Mouse (Mus musculus): Measurements from ENCODE around the gene Ttc27. TPM values are rescaled to one million over a fixed set of nuclear protein-coding genes. Genes with fewer than 3 reads are reported as not detected.

Ttc27 gene
- polyA plus RNA-seq, 1 experiment from 2014 or later, result 28.0 TPM

GRCm38 (mm10) chr17:74889535-74890117 lies 172.1 kb downstream of the Ttc27 start:
- H3K36me3 ChIP-seq (ENCODE audit: control insufficient read depth, insufficient read depth, low read length), result no peaks in the 10 kb centered on the region
- no peaks in the 10 kb centered on the region for H3K4me1 ChIP-seq (ENCODE audit: control insufficient read depth, insufficient read depth, low read length)
- no peaks in the 10 kb centered on the region for H3K9me3 ChIP-seq (ENCODE audit: control insufficient read depth, low read depth, low read length)
- no peaks in the 10 kb centered on the region for H3K27me3 ChIP-seq (ENCODE audit: control insufficient read depth, insufficient read depth, low read length)
- no peak overlapping the region for H3K27ac ChIP-seq (ENCODE audit: low read length)
- 78% methylated on average over 11 of the region's 11 CpGs for WGBS
- H3K9ac ChIP-seq (replicated peaks; ENCODE audit: low read depth, low read length), result no peak overlapping the region
- no peak overlapping the region for H3K4me2 ChIP-seq (replicated peaks; ENCODE audit: low read depth, low read length)
- no peak for ATAC-seq (ENCODE audit: insufficient number of reproducible peaks, insufficient read depth, low FRiP score, low read depth)
- no peak overlapping the region for H3K4me3 ChIP-seq (ENCODE audit: low read depth, low read length)

DNA sequence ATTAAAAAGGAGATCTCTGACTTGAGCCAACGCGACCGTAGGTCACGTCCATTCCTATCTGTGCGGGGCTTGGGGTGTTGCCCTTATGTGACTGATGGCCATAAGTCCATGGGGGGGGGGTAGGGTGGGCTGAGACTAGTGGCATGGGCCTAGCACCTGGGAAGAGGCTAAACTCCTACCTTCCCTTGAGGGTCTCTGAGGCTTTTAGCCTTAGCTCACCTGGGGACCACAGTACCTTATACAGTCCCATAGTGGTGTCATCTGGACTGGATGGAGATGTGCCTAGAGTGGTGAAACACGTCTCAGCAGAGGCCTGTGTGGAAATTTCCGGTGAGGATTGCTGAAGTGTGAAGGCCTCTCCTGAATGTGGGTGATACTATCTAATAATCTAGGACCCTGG lies 184.9 kb downstream of the Ttc27 start:
- no peak overlapping the region for H3K4me3 ChIP-seq (ENCODE audit: low read depth, low read length)
- ATAC-seq (ENCODE audit: insufficient number of reproducible peaks, insufficient read depth, low FRiP score, low read depth), result no peak
- WGBS, result 96% methylated on average over 7 of the region's 7 CpGs

DNA sequence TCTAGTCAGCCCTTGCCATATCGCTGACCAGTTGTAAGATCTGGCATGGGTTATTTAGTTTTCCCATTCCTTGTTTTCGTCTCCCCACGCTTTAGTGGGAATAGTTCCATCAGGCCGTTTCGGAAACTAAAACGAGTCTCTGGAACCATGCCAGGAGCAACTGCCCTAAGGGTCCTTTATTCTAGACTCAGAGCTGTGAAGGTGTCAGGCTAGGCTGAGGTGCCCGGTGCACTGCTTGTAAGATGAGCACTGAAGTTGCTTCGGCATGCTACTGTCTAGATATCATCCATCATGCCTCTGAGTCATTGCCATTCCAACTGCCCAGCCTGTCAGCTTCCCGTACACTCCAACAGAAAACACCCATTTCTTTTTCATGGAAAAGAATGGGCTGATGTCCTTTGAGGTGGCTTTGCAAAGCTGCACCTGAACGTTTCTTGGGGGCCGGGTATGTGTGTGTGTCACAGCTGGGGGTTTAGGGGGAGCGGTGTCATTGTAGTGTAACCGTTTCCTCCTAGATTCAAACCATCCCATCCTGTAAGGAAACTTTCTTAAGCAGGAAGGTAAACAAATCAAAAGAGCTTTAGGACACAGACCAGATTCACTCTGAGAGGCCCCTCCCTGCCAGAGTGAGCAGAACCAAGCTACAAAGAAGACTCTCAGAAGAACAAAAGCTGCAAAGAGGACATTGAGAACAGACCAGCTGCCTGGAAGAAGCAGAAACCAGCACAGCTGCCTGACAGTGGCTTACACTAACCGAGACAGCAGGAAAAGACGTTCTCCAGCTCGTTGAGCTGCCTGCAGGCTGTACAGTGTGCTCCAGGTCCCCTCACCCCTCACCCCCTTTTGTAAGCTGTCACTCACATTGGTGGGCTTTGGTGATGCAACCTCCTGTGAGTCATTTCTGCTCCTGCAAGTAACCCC lies 186.1 kb downstream of the Ttc27 start:
- H3K27me3 ChIP-seq (ENCODE audit: control insufficient read depth, insufficient read depth, low read length), result no peaks in the 10 kb centered on the region
- peak; percentile 79 for ATAC-seq (ENCODE audit: insufficient number of reproducible peaks, insufficient read depth, low FRiP score, low read depth)
- H3K9me3 ChIP-seq (ENCODE audit: control insufficient read depth, low read depth, low read length), result peaks cover 7% of the 10 kb centered on the region; the same call in 1 of the 2 replicates
- H3K4me2 ChIP-seq (replicated peaks; ENCODE audit: low read depth, low read length), result no peak overlapping the region
- 28% methylated on average over 16 of the region's 16 CpGs for WGBS
- H3K4me3 ChIP-seq (ENCODE audit: low read depth, low read length), result no peak overlapping the region
- no peak overlapping the region for H3K9ac ChIP-seq (replicated peaks; ENCODE audit: low read depth, low read length)
- peak overlapping the region; percentile 23; the same call in 1 of the 2 replicates for H3K27ac ChIP-seq (ENCODE audit: low read length)
- H3K36me3 ChIP-seq (ENCODE audit: control insufficient read depth, insufficient read depth, low read length), result no peaks in the 10 kb centered on the region
- H3K4me1 ChIP-seq (ENCODE audit: control insufficient read depth, insufficient read depth, low read length), result no peaks in the 10 kb centered on the region

More for the DNA sequence above, 184.9 kb downstream of the Ttc27 start:
- H3K27me3 ChIP-seq (ENCODE audit: control insufficient read depth, insufficient read depth, low read length), result no peaks in the 10 kb centered on the region
- H3K4me1 ChIP-seq (ENCODE audit: control insufficient read depth, insufficient read depth, low read length), result no peaks in the 10 kb centered on the region
- H3K27ac ChIP-seq (ENCODE audit: low read length), result no peak overlapping the region
- H3K36me3 ChIP-seq (ENCODE audit: control insufficient read depth, insufficient read depth, low read length), result no peaks in the 10 kb centered on the region
- H3K4me2 ChIP-seq (replicated peaks; ENCODE audit: low read depth, low read length), result no peak overlapping the region
- peaks cover 7% of the 10 kb centered on the region; the same call in 1 of the 2 replicates for H3K9me3 ChIP-seq (ENCODE audit: control insufficient read depth, low read depth, low read length)
- no peak overlapping the region for H3K9ac ChIP-seq (replicated peaks; ENCODE audit: low read depth, low read length)

GRCm38 (mm10) chr17:74904332-74904687 lies 186.8 kb downstream of the Ttc27 start:
- no peaks in the 10 kb centered on the region for H3K4me1 ChIP-seq (ENCODE audit: control insufficient read depth, insufficient read depth, low read length)
- H3K9ac ChIP-seq (replicated peaks; ENCODE audit: low read depth, low read length), result no peak overlapping the region
- no peak overlapping the region for H3K4me3 ChIP-seq (ENCODE audit: low read depth, low read length)
- no peaks in the 10 kb centered on the region for H3K36me3 ChIP-seq (ENCODE audit: control insufficient read depth, insufficient read depth, low read length)
- no peak for ATAC-seq (ENCODE audit: insufficient number of reproducible peaks, insufficient read depth, low FRiP score, low read depth)
- H3K27me3 ChIP-seq (ENCODE audit: control insufficient read depth, insufficient read depth, low read length), result no peaks in the 10 kb centered on the region
- peak overlapping the region; percentile 23; the same call in 1 of the 2 replicates for H3K27ac ChIP-seq (ENCODE audit: low read length)
- peaks cover 7% of the 10 kb centered on the region; the same call in 1 of the 2 replicates for H3K9me3 ChIP-seq (ENCODE audit: control insufficient read depth, low read depth, low read length)
- no peak overlapping the region for H3K4me2 ChIP-seq (replicated peaks; ENCODE audit: low read depth, low read length)
- 79% methylated on average over 1 of the region's 1 CpGs for WGBS

DNA sequence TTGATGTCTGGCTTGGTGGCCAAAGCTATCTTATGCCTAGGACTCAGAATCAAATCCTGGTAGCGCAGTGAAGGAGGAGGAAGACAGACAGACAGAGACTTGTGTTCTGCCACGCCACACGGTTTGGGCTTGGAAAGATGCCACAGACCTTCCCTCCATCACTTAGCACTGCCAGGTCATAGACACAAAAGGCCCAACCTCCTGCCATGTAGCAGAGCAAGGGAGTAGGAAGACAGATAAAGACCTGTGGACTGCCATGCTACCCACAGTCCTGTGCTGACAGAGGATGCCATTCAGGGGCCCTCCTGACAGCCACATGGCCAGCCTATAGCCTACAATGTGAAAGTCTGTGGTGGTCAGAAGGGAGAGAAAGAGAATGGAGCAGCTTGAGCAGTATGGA lies 187.4 kb downstream of the Ttc27 start:
- no peak for ATAC-seq (ENCODE audit: insufficient number of reproducible peaks, insufficient read depth, low FRiP score, low read depth)
- 97% methylated on average over 3 of the region's 3 CpGs for WGBS
- Histone ChIP-seq H3K4me3 (ENCODE audit: low read depth, low read length) (no peak overlapping the region), H3K27ac (ENCODE audit: low read length) (no peak overlapping the region), H3K4me1 (ENCODE audit: control insufficient read depth, insufficient read depth, low read length) (no peaks in the 10 kb centered on the region), H3K27me3 (ENCODE audit: control insufficient read depth, insufficient read depth, low read length) (no peaks in the 10 kb centered on the region), H3K36me3 (ENCODE audit: control insufficient read depth, insufficient read depth, low read length) (no peaks in the 10 kb centered on the region), H3K4me2 (replicated peaks; ENCODE audit: low read depth, low read length) (no peak overlapping the region), H3K9me3 (ENCODE audit: control insufficient read depth, low read depth, low read length) (peaks cover 7% of the 10 kb centered on the region; the same call in 1 of the 2 replicates), H3K9ac (replicated peaks; ENCODE audit: low read depth, low read length) (no peak overlapping the region)

DNA sequence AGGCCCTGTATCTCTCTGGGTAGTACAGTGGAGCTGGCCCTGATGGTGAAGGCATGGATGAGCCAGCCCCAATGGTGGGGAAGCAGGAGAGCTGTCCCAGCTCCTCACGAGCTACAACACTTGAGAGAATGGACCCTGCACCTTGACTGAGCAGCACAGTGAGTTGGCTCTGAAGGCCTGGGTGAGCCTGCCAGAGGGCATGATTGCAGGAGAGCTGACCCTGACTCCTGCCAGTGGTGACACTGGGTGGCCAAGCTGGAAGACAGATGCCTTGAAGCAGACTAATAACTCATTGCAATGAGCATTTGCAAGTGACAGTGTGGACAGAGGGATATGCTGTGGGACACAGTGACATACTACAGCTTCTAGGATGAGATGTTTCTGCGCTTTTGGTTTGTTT lies 195.5 kb downstream of the Ttc27 start:
- Histone ChIP-seq H3K9me3 (ENCODE audit: control insufficient read depth, low read depth, low read length) (no peaks in the 10 kb centered on the region; the same call in 1 of the 2 replicates), H3K9ac (replicated peaks; ENCODE audit: low read depth, low read length) (no peak overlapping the region), H3K27ac (ENCODE audit: low read length) (no peak overlapping the region), H3K4me2 (replicated peaks; ENCODE audit: low read depth, low read length) (no peak overlapping the region), H3K4me3 (ENCODE audit: low read depth, low read length) (no peak overlapping the region), H3K4me1 (ENCODE audit: control insufficient read depth, insufficient read depth, low read length) (no peaks in the 10 kb centered on the region), H3K27me3 (ENCODE audit: control insufficient read depth, insufficient read depth, low read length) (no peaks in the 10 kb centered on the region), H3K36me3 (ENCODE audit: control insufficient read depth, insufficient read depth, low read length) (no peaks in the 10 kb centered on the region)
- WGBS, result 90% methylated on average over 2 of the region's 2 CpGs
- ATAC-seq (ENCODE audit: insufficient number of reproducible peaks, insufficient read depth, low FRiP score, low read depth), result 0 out of 2 replicates have a peak, but pooled peaks have one; percentile 23

Other genes starting within 250 kb of the Ttc27 start
- 69.0 and 71.4 TPM in 2 replicates for gene Yipf4, start 228.2 kb upstream of the Ttc27 start, polyA plus RNA-seq (2014; fragmentation: Nextera tagmentation; extraction: Ambion mirVana)
- gene Birc6, start 189.4 kb upstream of the Ttc27 start, polyA plus RNA-seq (2014; fragmentation: Nextera tagmentation; extraction: Ambion mirVana), result 127 and 130 TPM in 2 replicates